Mouse (Mus musculus): ENCODE measurements around the gene Nme9. TPM values are rescaled to one million over a fixed set of nuclear protein-coding genes. Genes with fewer than 3 reads are reported as not detected.

Nme9 gene
- polyA plus RNA-seq, 1 experiment from 2014 or later: 0.83 TPM

DNA sequence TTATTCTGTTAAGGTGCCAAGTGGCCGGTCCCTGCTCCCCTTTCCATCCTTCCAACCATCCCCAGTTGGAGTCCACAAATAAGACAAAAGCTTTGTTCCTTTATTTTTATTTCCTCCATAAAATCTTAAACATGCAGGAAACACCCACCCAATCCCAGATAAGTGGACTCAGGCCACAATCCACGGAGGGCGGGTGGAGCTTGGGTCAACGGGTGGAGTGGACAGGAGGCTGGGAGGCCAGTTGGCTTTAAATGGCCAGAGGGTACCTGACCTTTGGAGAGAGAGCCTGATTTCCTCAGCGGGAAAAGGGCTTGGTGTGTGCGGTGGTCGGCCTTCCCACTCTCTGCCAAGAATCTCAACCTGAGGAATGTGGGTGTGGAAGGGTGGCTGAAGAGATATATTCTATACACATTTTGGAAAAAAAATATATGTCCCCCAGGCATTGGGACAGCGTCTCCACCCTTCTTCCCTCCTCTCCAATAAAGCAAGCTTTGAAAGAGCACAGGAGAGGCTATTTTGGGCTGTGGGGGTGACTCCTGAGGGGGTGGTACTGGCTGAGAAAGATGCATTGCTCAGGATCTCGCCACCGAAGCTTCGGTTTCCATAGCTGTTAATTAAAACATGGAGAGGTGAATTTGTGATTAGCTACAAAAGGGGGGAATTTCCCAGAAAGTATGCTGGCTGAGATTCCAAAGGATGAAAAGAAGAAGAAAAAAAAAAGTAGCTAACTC is 22.5 kb upstream of the Nme9 start:
- Histone ChIP-seq H3K9me3 (no peaks in the 10 kb centered on the region), H3K27ac (no peak overlapping the region), H3K27me3 (no peaks in the 10 kb centered on the region), H3K4me3 (no peak overlapping the region), H3K9ac (no peak overlapping the region), H3K36me3 (no peaks in the 10 kb centered on the region), H3K4me2 (no peak overlapping the region), H3K4me1 (replicated peaks) (peaks cover 50% of the 10 kb centered on the region)
- ATAC-seq (ENCODE audit: low FRiP score): no peak
- WGBS: 78% methylated on average over 11 of the region's 11 CpGs

- WGBS: 87% methylated on average over 3 of the region's 3 CpGs
- H3K9me3 ChIP-seq: no peaks in the 10 kb centered on the region
- ATAC-seq (ENCODE audit: low FRiP score): no peak
Observed at GRCm38 (mm10) chr9:99429845-99430244, 21.4 kb upstream of the Nme9 start.

DNA sequence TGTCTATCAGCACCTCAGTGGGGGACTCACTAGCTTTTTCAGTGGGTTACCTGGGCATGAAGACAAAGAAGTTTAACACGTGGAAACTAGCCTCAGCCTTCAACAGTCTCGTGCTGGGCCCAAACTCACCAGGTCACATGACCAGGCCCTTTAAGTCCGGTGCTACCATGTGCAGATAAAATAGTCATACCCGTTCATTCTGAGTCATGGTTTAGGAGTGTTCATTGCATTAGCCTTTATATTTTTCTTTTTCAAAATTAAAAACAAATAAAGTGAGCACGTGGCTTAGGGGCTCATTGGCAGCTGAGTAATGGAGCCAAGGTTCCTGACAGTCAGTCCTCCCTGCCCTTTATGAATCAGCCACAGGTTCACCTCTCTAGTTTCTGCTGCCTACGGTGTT is 20.5 kb upstream of the Nme9 start:
- 84% methylated on average over 6 of the region's 6 CpGs for WGBS
- no peaks in the 10 kb centered on the region for H3K27me3 ChIP-seq

More at GRCm38 (mm10) chr9:99429845-99430244, 21.4 kb upstream of the Nme9 start:
- peaks cover 50% of the 10 kb centered on the region for H3K4me1 ChIP-seq (replicated peaks)
- no peak overlapping the region for H3K4me2 ChIP-seq
- no peak overlapping the region for H3K9ac ChIP-seq
- no peaks in the 10 kb centered on the region for H3K27me3 ChIP-seq
- H3K4me3 ChIP-seq: no peak overlapping the region
- H3K27ac ChIP-seq: no peak overlapping the region
- H3K36me3 ChIP-seq: no peaks in the 10 kb centered on the region

GRCm38 (mm10) chr9:99431346-99431745 is 19.9 kb upstream of the Nme9 start:
- 91% methylated on average over 8 of the region's 8 CpGs for WGBS
- Histone ChIP-seq H3K27me3 (no peaks in the 10 kb centered on the region), H3K4me1 (replicated peaks) (peaks cover 45% of the 10 kb centered on the region), H3K9ac (no peak overlapping the region), H3K27ac (no peak overlapping the region), H3K36me3 (no peaks in the 10 kb centered on the region), H3K4me3 (no peak overlapping the region), H3K9me3 (no peaks in the 10 kb centered on the region), H3K4me2 (no peak overlapping the region)
- no peak for ATAC-seq (ENCODE audit: low FRiP score)

More for the DNA sequence above, 20.5 kb upstream of the Nme9 start:
- Histone ChIP-seq H3K9ac (no peak overlapping the region), H3K4me2 (no peak overlapping the region), H3K4me1 (replicated peaks) (peaks cover 49% of the 10 kb centered on the region), H3K9me3 (no peaks in the 10 kb centered on the region), H3K36me3 (no peaks in the 10 kb centered on the region), H3K4me3 (no peak overlapping the region), H3K27ac (no peak overlapping the region)
- ATAC-seq (ENCODE audit: low FRiP score): no peak

GRCm38 (mm10) chr9:99431963-99432362 is 19.3 kb upstream of the Nme9 start:
- Histone ChIP-seq H3K9me3 (no peaks in the 10 kb centered on the region), H3K27me3 (no peaks in the 10 kb centered on the region), H3K4me3 (no peak overlapping the region), H3K27ac (no peak overlapping the region), H3K9ac (no peak overlapping the region), H3K4me2 (no peak overlapping the region), H3K4me1 (replicated peaks) (peaks cover 45% of the 10 kb centered on the region), H3K36me3 (no peaks in the 10 kb centered on the region)
- ATAC-seq (ENCODE audit: low FRiP score): no peak
- 85% methylated on average over 6 of the region's 6 CpGs for WGBS

- Histone ChIP-seq H3K9me3 (no peaks in the 10 kb centered on the region), H3K4me2 (no peak overlapping the region), H3K27ac (no peak overlapping the region), H3K4me3 (no peak overlapping the region), H3K36me3 (no peaks in the 10 kb centered on the region), H3K27me3 (peaks cover 1% of the 10 kb centered on the region; the same call in 1 of the 2 replicates), H3K4me1 (replicated peaks) (peaks cover 50% of the 10 kb centered on the region), H3K9ac (no peak overlapping the region)
- WGBS: 85% methylated on average over 4 of the region's 4 CpGs
- no peak for ATAC-seq (ENCODE audit: low FRiP score)
Observed at GRCm38 (mm10) chr9:99432478-99432877, 18.8 kb upstream of the Nme9 start.

GRCm38 (mm10) chr9:99434892-99435618 is 16.2 kb upstream of the Nme9 start:
- peak overlapping the region; percentile 93 for H3K4me2 ChIP-seq
- peak; percentile 23; the same call in 1 of the 2 replicates for ATAC-seq (ENCODE audit: low FRiP score)
- H3K9ac ChIP-seq: peak overlapping the region; percentile 95
- H3K36me3 ChIP-seq: no peaks in the 10 kb centered on the region
- peaks cover 23% of the 10 kb centered on the region for H3K27me3 ChIP-seq
- peak overlapping the region; percentile 95 for H3K27ac ChIP-seq
- 25% methylated on average over 14 of the region's 14 CpGs for WGBS
- peak overlapping the region; percentile 85 for H3K4me3 ChIP-seq
- H3K4me1 ChIP-seq (replicated peaks): peaks cover 51% of the 10 kb centered on the region
- H3K9me3 ChIP-seq: no peaks in the 10 kb centered on the region

GRCm38 (mm10) chr9:99435619-99436181 is 15.6 kb upstream of the Nme9 start:
- no peaks in the 10 kb centered on the region for H3K36me3 ChIP-seq
- peak overlapping the region; percentile 85 for H3K4me3 ChIP-seq
- peaks cover 23% of the 10 kb centered on the region for H3K27me3 ChIP-seq
- 9% methylated on average over 16 of the region's 16 CpGs for WGBS
- H3K9me3 ChIP-seq: no peaks in the 10 kb centered on the region
- peaks cover 51% of the 10 kb centered on the region for H3K4me1 ChIP-seq (replicated peaks)
- peak overlapping the region; percentile 95 for H3K27ac ChIP-seq
- peak overlapping the region; percentile 93 for H3K4me2 ChIP-seq
- H3K9ac ChIP-seq: peak overlapping the region; percentile 95
- peak; percentile 38 for ATAC-seq (ENCODE audit: low FRiP score)

GRCm38 (mm10) chr9:99436182-99437030 is 14.9 kb upstream of the Nme9 start:
- WGBS: under 1% methylated on average over 67 of the region's 86 CpGs
- no peaks in the 10 kb centered on the region for H3K36me3 ChIP-seq
- peak overlapping the region; percentile 95 for H3K9ac ChIP-seq
- no peaks in the 10 kb centered on the region for H3K9me3 ChIP-seq
- peaks cover 48% of the 10 kb centered on the region for H3K4me1 ChIP-seq (replicated peaks)
- H3K4me2 ChIP-seq: peak overlapping the region; percentile 93
- peak overlapping the region; percentile 85 for H3K4me3 ChIP-seq
- peak overlapping the region; percentile 95 for H3K27ac ChIP-seq
- H3K27me3 ChIP-seq: peaks cover 23% of the 10 kb centered on the region
- ATAC-seq (ENCODE audit: low FRiP score): peak; percentile 80

- H3K4me2 ChIP-seq: peak within 1 kb of the TSS; percentile 93
- H3K9ac ChIP-seq: peak within 1 kb of the TSS; percentile 95
- ATAC-seq (ENCODE audit: low FRiP score): 0 out of 2 replicates have a peak, but pooled peaks have one; percentile 9
- H3K4me3 ChIP-seq: peak within 1 kb of the TSS; percentile 85
- peaks cover 23% of the 10 kb centered on the region for H3K27me3 ChIP-seq
- no peaks in the 10 kb centered on the region for H3K9me3 ChIP-seq
- peak within 1 kb of the TSS; percentile 95 for H3K27ac ChIP-seq
- no peaks in the 10 kb centered on the region for H3K36me3 ChIP-seq
- peaks cover 45% of the 10 kb centered on the region for H3K4me1 ChIP-seq (replicated peaks)
- WGBS: 14% methylated on average over 27 of the region's 27 CpGs
Observed at GRCm38 (mm10) chr9:99437031-99437764, 14.1 kb upstream of the Nme9 start, which contains the start of gene Mras. TSS of gene Mras (minus strand) at chr9:99437381.
